Mouse (Mus musculus): ENCODE data around the gene Tcte1.

GRCm38 (mm10) chr17:45542129-45542528 is 18.9 kb downstream of the Tcte1 start:
- TF ChIP-seq POLR2A (IDR thresholded peaks at IDR 0.05; ENCODE audit: borderline replicate concordance, control insufficient read depth, low read depth, low read length): no peak
- TF ChIP-seq CTCF (IDR thresholded peaks at IDR 0.05; ENCODE audit: control insufficient read depth, insufficient read depth, low read length): no peak

Data from bone marrow, adult 2 months (tissue).